Mouse (Mus musculus) brain, embryonic 14.5 days (tissue): ENCODE data around the gene Fam43a.

Source experiments
- CTCF ChIP-seq: fragments of 200-500 bp; IDR thresholded peaks from 2 replicates; pipeline ENCODE4 v1.5.1; 2012; ENCODE audit warnings: inconsistent platforms, mild to moderate bottlenecking, moderate library complexity, borderline replicate concordance; ENCODE audit not compliant: insufficient read depth, insufficient read length; ENCODE audit errors: extremely low read depth
- POLR2A ChIP-seq: fragments of 200-500 bp; IDR thresholded peaks from 2 replicates; pipeline ENCODE4 v1.6.1; 2012; ENCODE audit warnings: mild to moderate bottlenecking, inconsistent platforms, borderline replicate concordance; ENCODE audit not compliant: poor library complexity, insufficient read depth, insufficient read length, severe bottlenecking; ENCODE audit errors: extremely low read depth

DNA sequence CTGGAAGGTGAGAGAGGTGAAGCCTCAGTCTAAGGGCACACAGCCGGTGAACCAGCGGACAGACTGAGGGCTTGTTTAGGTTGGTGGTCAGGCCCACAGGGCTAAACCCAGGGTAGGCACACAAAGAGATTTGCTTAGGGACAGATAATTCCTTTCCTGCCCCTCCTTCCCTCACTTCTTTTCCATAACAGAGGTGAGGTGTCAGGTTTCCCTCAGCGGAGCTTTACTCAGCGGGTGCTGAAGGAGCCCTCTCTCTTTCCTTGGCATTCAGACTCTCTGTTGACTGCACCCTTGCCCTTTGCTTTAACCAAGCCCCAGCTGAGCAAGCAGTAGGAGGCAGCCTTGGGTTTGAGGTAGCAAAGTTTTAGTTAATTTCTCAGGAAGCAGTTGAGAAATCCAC lies 41.9 kb downstream of the Fam43a start:
- no peak for TF ChIP-seq CTCF
- no peak for TF ChIP-seq POLR2A
